Mouse (Mus musculus): ENCODE data around the gene Mn1. TPM values are rescaled to one million over a fixed set of nuclear protein-coding genes. Genes with fewer than 3 reads are reported as not detected.

The Mn1 gene
- polyA plus RNA-seq, 1 experiment from 2014 or later, result 6.9 TPM

GRCm38 (mm10) chr5:111420011-111420691, 3.0 kb downstream of the Mn1 start:
- Histone ChIP-seq H3K4me2 (ENCODE audit: low read length) (peak overlapping the region; percentile 98), H3K27ac (replicated peaks in 1 of 2; ENCODE audit: control insufficient read depth in 1 of 2, insufficient read depth in 1 of 2, low read depth in 2 of 2, low read length in 2 of 2) (no peak overlapping the region), H3K4me3 (ENCODE audit: control insufficient read depth in 1 of 2, insufficient read depth in 1 of 2, low read depth in 1 of 2, low read length in 2 of 2) (peak overlapping the region; percentile 28 to 89), H3K9me3 (ENCODE audit: control insufficient read depth, low read length) (no peaks in the 10 kb centered on the region), H3K36me3 (ENCODE audit: control insufficient read depth, insufficient read depth, low read length) (peaks cover 42% of the 10 kb centered on the region), H3K4me1 (ENCODE audit: control insufficient read depth in 2 of 2, insufficient read depth in 2 of 2, low read length in 2 of 2) (peaks cover 27 to 55% of the 10 kb centered on the region in 2 experiments), H3K9ac (ENCODE audit: low read length) (peak overlapping the region; percentile 84), H3K27me3 (ENCODE audit: control insufficient read depth, insufficient read depth, low read length) (peaks cover 14% of the 10 kb centered on the region)
- 8% methylated on average over 56 of the region's 56 CpGs for WGBS
- ATAC-seq (ENCODE audit: insufficient number of reproducible peaks, insufficient read depth, low FRiP score, low read depth), result no peak

GRCm38 (mm10) chr5:111420896-111421295, 3.7 kb downstream of the Mn1 start:
- Histone ChIP-seq H3K36me3 (ENCODE audit: control insufficient read depth, insufficient read depth, low read length) (peaks cover 42% of the 10 kb centered on the region), H3K27me3 (ENCODE audit: control insufficient read depth, insufficient read depth, low read length) (peaks cover 13% of the 10 kb centered on the region), H3K4me3 (ENCODE audit: control insufficient read depth in 1 of 2, insufficient read depth in 1 of 2, low read depth in 1 of 2, low read length in 2 of 2) (peak overlapping the region; percentile 28 to 89; a peak in 3 of 4 replicates), H3K9ac (ENCODE audit: low read length) (peak overlapping the region; percentile 84; the same call in 1 of the 2 replicates), H3K27ac (replicated peaks in 1 of 2; ENCODE audit: control insufficient read depth in 1 of 2, insufficient read depth in 1 of 2, low read depth in 2 of 2, low read length in 2 of 2) (no peak overlapping the region), H3K9me3 (ENCODE audit: control insufficient read depth, low read length) (no peaks in the 10 kb centered on the region), H3K4me1 (ENCODE audit: control insufficient read depth in 2 of 2, insufficient read depth in 2 of 2, low read length in 2 of 2) (peaks cover 27 to 53% of the 10 kb centered on the region in 2 experiments), H3K4me2 (ENCODE audit: low read length) (peak overlapping the region; percentile 98)
- 66% methylated on average over 22 of the region's 22 CpGs for WGBS
- ATAC-seq (ENCODE audit: insufficient number of reproducible peaks, insufficient read depth, low FRiP score, low read depth), result no peak

GRCm38 (mm10) chr5:111421424-111421823, 4.3 kb downstream of the Mn1 start:
- Histone ChIP-seq H3K4me1 (ENCODE audit: control insufficient read depth in 2 of 2, insufficient read depth in 2 of 2, low read length in 2 of 2) (peaks cover 28 to 59% of the 10 kb centered on the region in 2 experiments), H3K36me3 (ENCODE audit: control insufficient read depth, insufficient read depth, low read length) (peaks cover 42% of the 10 kb centered on the region), H3K27me3 (ENCODE audit: control insufficient read depth, insufficient read depth, low read length) (peaks cover 13% of the 10 kb centered on the region), H3K9ac (ENCODE audit: low read length) (no peak overlapping the region), H3K27ac (replicated peaks in 1 of 2; ENCODE audit: control insufficient read depth in 1 of 2, insufficient read depth in 1 of 2, low read depth in 2 of 2, low read length in 2 of 2) (no peak overlapping the region), H3K9me3 (ENCODE audit: control insufficient read depth, low read length) (no peaks in the 10 kb centered on the region), H3K4me3 (ENCODE audit: control insufficient read depth in 1 of 2, insufficient read depth in 1 of 2, low read depth in 1 of 2, low read length in 2 of 2) (no peak overlapping the region; a peak in 1 of 4 replicates), H3K4me2 (ENCODE audit: low read length) (peak overlapping the region; percentile 98)
- no peak for ATAC-seq (ENCODE audit: insufficient number of reproducible peaks, insufficient read depth, low FRiP score, low read depth)
- 91% methylated on average over 15 of the region's 15 CpGs for WGBS

- peaks cover 13% of the 10 kb centered on the region for H3K27me3 ChIP-seq (ENCODE audit: control insufficient read depth, insufficient read depth, low read length)
- no peak overlapping the region for H3K4me3 ChIP-seq (ENCODE audit: control insufficient read depth in 1 of 2, insufficient read depth in 1 of 2, low read depth in 1 of 2, low read length in 2 of 2)
- no peaks in the 10 kb centered on the region for H3K9me3 ChIP-seq (ENCODE audit: control insufficient read depth, low read length)
- WGBS, result 64% methylated on average over 8 of the region's 8 CpGs
- no peak overlapping the region for H3K9ac ChIP-seq (ENCODE audit: low read length)
- H3K27ac ChIP-seq (replicated peaks in 1 of 2; ENCODE audit: control insufficient read depth in 1 of 2, insufficient read depth in 1 of 2, low read depth in 2 of 2, low read length in 2 of 2), result no peak overlapping the region
- no peak for ATAC-seq (ENCODE audit: insufficient number of reproducible peaks, insufficient read depth, low FRiP score, low read depth)
- peak overlapping the region; percentile 98 for H3K4me2 ChIP-seq (ENCODE audit: low read length)
- H3K36me3 ChIP-seq (ENCODE audit: control insufficient read depth, insufficient read depth, low read length), result peaks cover 42% of the 10 kb centered on the region
- peaks cover 31 to 65% of the 10 kb centered on the region in 2 experiments for H3K4me1 ChIP-seq (ENCODE audit: control insufficient read depth in 2 of 2, insufficient read depth in 2 of 2, low read length in 2 of 2)
Observed at GRCm38 (mm10) chr5:111422058-111422800, 5.1 kb downstream of the Mn1 start.

GRCm38 (mm10) chr5:111423011-111423410, 5.8 kb downstream of the Mn1 start:
- no peak overlapping the region for H3K9ac ChIP-seq (ENCODE audit: low read length)

GRCm38 (mm10) chr5:111423616-111424015, 6.5 kb downstream of the Mn1 start:
- WGBS, result 90% methylated on average over 4 of the region's 4 CpGs
- H3K9ac ChIP-seq (ENCODE audit: low read length), result no peak overlapping the region
- no peak overlapping the region for H3K27ac ChIP-seq (replicated peaks in 1 of 2; ENCODE audit: control insufficient read depth in 1 of 2, insufficient read depth in 1 of 2, low read depth in 2 of 2, low read length in 2 of 2)
- peak overlapping the region; percentile 98 for H3K4me2 ChIP-seq (ENCODE audit: low read length)
- peaks cover 31 to 59% of the 10 kb centered on the region in 2 experiments for H3K4me1 ChIP-seq (ENCODE audit: control insufficient read depth in 2 of 2, insufficient read depth in 2 of 2, low read length in 2 of 2)
- peaks cover 42% of the 10 kb centered on the region for H3K36me3 ChIP-seq (ENCODE audit: control insufficient read depth, insufficient read depth, low read length)
- H3K4me3 ChIP-seq (ENCODE audit: control insufficient read depth in 1 of 2, insufficient read depth in 1 of 2, low read depth in 1 of 2, low read length in 2 of 2), result no peak overlapping the region
- no peak for ATAC-seq (ENCODE audit: insufficient number of reproducible peaks, insufficient read depth, low FRiP score, low read depth)
- no peaks in the 10 kb centered on the region for H3K9me3 ChIP-seq (ENCODE audit: control insufficient read depth, low read length)
- H3K27me3 ChIP-seq (ENCODE audit: control insufficient read depth, insufficient read depth, low read length), result peaks cover 13% of the 10 kb centered on the region

More at GRCm38 (mm10) chr5:111423011-111423410, 5.8 kb downstream of the Mn1 start:
- H3K27ac ChIP-seq (replicated peaks in 1 of 2; ENCODE audit: control insufficient read depth in 1 of 2, insufficient read depth in 1 of 2, low read depth in 2 of 2, low read length in 2 of 2), result no peak overlapping the region
- peaks cover 13% of the 10 kb centered on the region for H3K27me3 ChIP-seq (ENCODE audit: control insufficient read depth, insufficient read depth, low read length)
- H3K4me3 ChIP-seq (ENCODE audit: control insufficient read depth in 1 of 2, insufficient read depth in 1 of 2, low read depth in 1 of 2, low read length in 2 of 2), result no peak overlapping the region; a peak in 1 of 4 replicates
- peaks cover 31 to 65% of the 10 kb centered on the region in 2 experiments for H3K4me1 ChIP-seq (ENCODE audit: control insufficient read depth in 2 of 2, insufficient read depth in 2 of 2, low read length in 2 of 2)
- no peak for ATAC-seq (ENCODE audit: insufficient number of reproducible peaks, insufficient read depth, low FRiP score, low read depth)
- peak overlapping the region; percentile 98 for H3K4me2 ChIP-seq (ENCODE audit: low read length)
- no peaks in the 10 kb centered on the region for H3K9me3 ChIP-seq (ENCODE audit: control insufficient read depth, low read length)
- H3K36me3 ChIP-seq (ENCODE audit: control insufficient read depth, insufficient read depth, low read length), result peaks cover 42% of the 10 kb centered on the region
- 84% methylated on average over 10 of the region's 10 CpGs for WGBS

GRCm38 (mm10) chr5:111425813-111426212, 8.7 kb downstream of the Mn1 start:
- no peak overlapping the region for H3K4me2 ChIP-seq (ENCODE audit: low read length)
- 87% methylated on average over 9 of the region's 9 CpGs for WGBS

More at GRCm38 (mm10) chr5:111425813-111426212, 8.7 kb downstream of the Mn1 start:
- peaks cover 13% of the 10 kb centered on the region for H3K27me3 ChIP-seq (ENCODE audit: control insufficient read depth, insufficient read depth, low read length)
- no peaks in the 10 kb centered on the region for H3K9me3 ChIP-seq (ENCODE audit: control insufficient read depth, low read length)
- H3K27ac ChIP-seq (replicated peaks in 1 of 2; ENCODE audit: control insufficient read depth in 1 of 2, insufficient read depth in 1 of 2, low read depth in 2 of 2, low read length in 2 of 2), result no peak overlapping the region
- no peak overlapping the region for H3K9ac ChIP-seq (ENCODE audit: low read length)
- ATAC-seq (ENCODE audit: insufficient number of reproducible peaks, insufficient read depth, low FRiP score, low read depth), result no peak
- no peak overlapping the region for H3K4me3 ChIP-seq (ENCODE audit: control insufficient read depth in 1 of 2, insufficient read depth in 1 of 2, low read depth in 1 of 2, low read length in 2 of 2)
- H3K4me1 ChIP-seq (ENCODE audit: control insufficient read depth in 2 of 2, insufficient read depth in 2 of 2, low read length in 2 of 2), result peaks cover 32 to 55% of the 10 kb centered on the region in 2 experiments
- peaks cover 31% of the 10 kb centered on the region for H3K36me3 ChIP-seq (ENCODE audit: control insufficient read depth, insufficient read depth, low read length)

Data from heart, embryonic 14.5 days (tissue).